Mouse (Mus musculus) liver, adult 2 months (tissue): ENCODE results near the gene Ppp4r2. TPM values are rescaled to one million over a fixed set of nuclear protein-coding genes. Genes with fewer than 3 reads are reported as not detected.

ENCODE experiments used
- DNase-seq: peaks from one replicate; pipeline ENCODE4 v3.0.0-alpha.2; 2011; ENCODE audit warnings: low read depth, low spot score; ENCODE audit errors: extremely low read depth
- H3K27ac ChIP-seq: fragments of 200-500 bp; replicated peaks from 2 replicates; pipeline ENCODE4 v1.5.1; 2012; ENCODE audit warnings: low read depth, mild to moderate bottlenecking, control low read depth, inconsistent platforms, low read length; ENCODE audit not compliant: insufficient read depth
- H3K27me3 ChIP-seq: fragments of 200-500 bp; 2 replicates; pipeline ENCODE4 v1.6.1; 2012; ENCODE audit warnings: mild to moderate bottlenecking, moderate library complexity, low read length, inconsistent platforms; ENCODE audit not compliant: control insufficient read depth, insufficient read depth
- H3K36me3 ChIP-seq: fragments of 200-500 bp; 2 replicates; pipeline ENCODE4 v1.6.1; 2012; ENCODE audit warnings: low read length, inconsistent platforms; ENCODE audit not compliant: control insufficient read depth, insufficient read depth
- H3K4me1 ChIP-seq: fragments of 200-500 bp; 2 replicates; pipeline ENCODE4 v1.6.1; 2011; ENCODE audit warnings: low read length; ENCODE audit not compliant: control insufficient read depth, insufficient read depth
- H3K4me3 ChIP-seq: fragments of 200-500 bp; 2 replicates; pipeline ENCODE4 v1.5.1; 2011; ENCODE audit warnings: low read depth, mild to moderate bottlenecking, control low read depth, low read length, moderate library complexity; ENCODE audit not compliant: insufficient read depth
- H3K79me2 ChIP-seq: fragments of 200-500 bp; 2 replicates; pipeline ENCODE4 v1.6.1; 2012; ENCODE audit warnings: inconsistent platforms, mild to moderate bottlenecking, low read length, moderate library complexity; ENCODE audit not compliant: control insufficient read depth, insufficient read depth
- H3K9ac ChIP-seq: fragments of 200-500 bp; 2 replicates; pipeline ENCODE4 v1.6.1; 2012; ENCODE audit warnings: low read depth, mild to moderate bottlenecking, control low read depth, inconsistent platforms, low read length
- CTCF ChIP-seq: fragments of 200-500 bp; IDR thresholded peaks from 2 replicates; pipeline ENCODE4 v1.5.1; 2011; ENCODE audit warnings: low read depth, low read length, control low read depth
- POLR2A ChIP-seq: fragments of 200-500 bp; IDR thresholded peaks from 2 replicates; pipeline ENCODE4 v1.6.1; 2011; ENCODE audit warnings: low read length, control low read depth; ENCODE audit not compliant: insufficient read depth; ENCODE audit errors: extremely low read depth
- WGBS: fragments of 180-500 bp; shearing (Covaris S2); methylation state at CpG from one replicate; pipeline ENCODE4 v1.1.7; 2018; 5-methylcytosine and 5-hydroxymethylcytosine counted together
- polyA plus RNA-seq: library from polyadenylated mRNA; depleted of rRNA; stranded (reverse); fragments of >200 nt; gene quantifications from 2 replicates; pipeline ENCODE4 v1.2.3, GENCODE M21; 2012
- total RNA-seq: library from RNA; depleted of rRNA; stranded (reverse); fragments of >200 nt; gene quantifications from 2 replicates; pipeline ENCODE4 v1.2.3, GENCODE M21; 2014

The Ppp4r2 gene
- total and polyA plus RNA-seq, 2 experiments, result 10.6 to 27.4 TPM

GRCm38 (mm10) chr6:100873191-100873590 is 39.8 kb downstream of the Ppp4r2 start:
- H3K36me3 ChIP-seq, result no peaks in the 10 kb centered on the region; the same call in none of the 2 replicates
- no peak overlapping the region for H3K4me3 ChIP-seq
- H3K27me3 ChIP-seq, result no peaks in the 10 kb centered on the region
- 86% methylated on average over 6 of the region's 6 CpGs for WGBS
- DNase-seq, result no peak
- no peaks in the 10 kb centered on the region for H3K4me1 ChIP-seq
- no peak for TF ChIP-seq CTCF
- TF ChIP-seq POLR2A, result no peak
- H3K27ac ChIP-seq, result no peak overlapping the region
- H3K9ac ChIP-seq, result no peak overlapping the region
- no peaks in the 10 kb centered on the region for H3K79me2 ChIP-seq

- Histone ChIP-seq H3K4me3 (no peak overlapping the region), H3K79me2 (no peaks in the 10 kb centered on the region), H3K36me3 (no peaks in the 10 kb centered on the region), H3K9ac (no peak overlapping the region), H3K27ac (no peak overlapping the region), H3K4me1 (no peaks in the 10 kb centered on the region), H3K27me3 (no peaks in the 10 kb centered on the region)
- WGBS, result 65% methylated on average over 20 of the region's 20 CpGs
- TF ChIP-seq CTCF, result peak; percentile 67; the same call in 1 of the 2 replicates
- TF ChIP-seq POLR2A, result no peak
- DNase-seq, result peak; percentile 48
Measured at GRCm38 (mm10) chr6:100875862-100876623, 42.6 kb downstream of the Ppp4r2 start.

- 90% methylated on average over 12 of the region's 12 CpGs for WGBS
- H3K27ac ChIP-seq, result no peak overlapping the region
- H3K4me1 ChIP-seq, result no peaks in the 10 kb centered on the region
- no peak overlapping the region for H3K9ac ChIP-seq
- H3K4me3 ChIP-seq, result no peak overlapping the region
- no peaks in the 10 kb centered on the region for H3K36me3 ChIP-seq
- no peak for TF ChIP-seq POLR2A
- no peak for TF ChIP-seq CTCF
- H3K79me2 ChIP-seq, result no peaks in the 10 kb centered on the region
- no peaks in the 10 kb centered on the region for H3K27me3 ChIP-seq
- DNase-seq, result no peak
Measured at GRCm38 (mm10) chr6:100876624-100877017, 43.2 kb downstream of the Ppp4r2 start.

- no peak for DNase-seq
- no peaks in the 10 kb centered on the region for H3K36me3 ChIP-seq
- no peak overlapping the region for H3K9ac ChIP-seq
- H3K4me1 ChIP-seq, result no peaks in the 10 kb centered on the region
- H3K27me3 ChIP-seq, result no peaks in the 10 kb centered on the region
- TF ChIP-seq POLR2A (no peak), CTCF (no peak)
- no peak overlapping the region for H3K4me3 ChIP-seq
- no peaks in the 10 kb centered on the region for H3K79me2 ChIP-seq
- 86% methylated on average over 13 of the region's 13 CpGs for WGBS
- H3K27ac ChIP-seq, result no peak overlapping the region
Measured at GRCm38 (mm10) chr6:100878546-100878945, 45.1 kb downstream of the Ppp4r2 start.

GRCm38 (mm10) chr6:100879607-100880006 is 46.2 kb downstream of the Ppp4r2 start:
- WGBS, result 56% methylated on average over 10 of the region's 10 CpGs
- DNase-seq, result no peak

GRCm38 (mm10) chr6:100881657-100882056 is 48.2 kb downstream of the Ppp4r2 start:
- Histone ChIP-seq H3K27me3 (no peaks in the 10 kb centered on the region), H3K4me1 (no peaks in the 10 kb centered on the region), H3K4me3 (no peak overlapping the region), H3K9ac (no peak overlapping the region), H3K79me2 (no peaks in the 10 kb centered on the region), H3K27ac (no peak overlapping the region), H3K36me3 (no peaks in the 10 kb centered on the region)
- no peak for DNase-seq
- no peak for TF ChIP-seq POLR2A
- TF ChIP-seq CTCF, result no peak
- 75% methylated on average over 9 of the region's 9 CpGs for WGBS

More at GRCm38 (mm10) chr6:100879607-100880006, 46.2 kb downstream of the Ppp4r2 start:
- no peak overlapping the region for H3K4me3 ChIP-seq
- H3K36me3 ChIP-seq, result no peaks in the 10 kb centered on the region
- no peaks in the 10 kb centered on the region for H3K79me2 ChIP-seq
- no peaks in the 10 kb centered on the region for H3K27me3 ChIP-seq
- TF ChIP-seq POLR2A (no peak), CTCF (no peak)
- H3K4me1 ChIP-seq, result no peaks in the 10 kb centered on the region
- no peak overlapping the region for H3K9ac ChIP-seq
- no peak overlapping the region for H3K27ac ChIP-seq
